Mouse (Mus musculus) testis, adult 2 months (tissue): ENCODE measurements around the gene B3gat3.
A peak's percentile ranks its signal among the peaks of the same experiment; 100 is the strongest.

Source experiments
- CTCF ChIP-seq: fragments of 200-500 bp; IDR thresholded peaks from 2 replicates; pipeline ENCODE4 v1.5.1; 2012; ENCODE audit warnings: low read depth, mild to moderate bottlenecking, inconsistent platforms, low read length, moderate library complexity; ENCODE audit not compliant: control insufficient read depth, insufficient read depth, insufficient replicate concordance
- POLR2A ChIP-seq: fragments of 200-500 bp; IDR thresholded peaks from 2 replicates; pipeline ENCODE4 v1.6.1; 2012; ENCODE audit warnings: low read depth, mild to moderate bottlenecking, inconsistent platforms, low read length, moderate library complexity; ENCODE audit not compliant: control insufficient read depth

GRCm38 (mm10) chr19:8888511-8889385 lies 31.4 kb upstream of the B3gat3 start, which contains the start of the genes 1810009A15Rik and Gm49416:
- TF ChIP-seq CTCF (no peak), POLR2A (peak; percentile 94)
